Mouse (Mus musculus): ENCODE results near the gene Tbc1d2.
A peak's percentile ranks its signal among the peaks of the same experiment; 100 is the strongest.
"Not testable (repeated sequence)": the region's sequence is repeated elsewhere in the genome, so short reads cannot be mapped to it uniquely, and the experiment has no call there.

Tbc1d2 gene

DNA sequence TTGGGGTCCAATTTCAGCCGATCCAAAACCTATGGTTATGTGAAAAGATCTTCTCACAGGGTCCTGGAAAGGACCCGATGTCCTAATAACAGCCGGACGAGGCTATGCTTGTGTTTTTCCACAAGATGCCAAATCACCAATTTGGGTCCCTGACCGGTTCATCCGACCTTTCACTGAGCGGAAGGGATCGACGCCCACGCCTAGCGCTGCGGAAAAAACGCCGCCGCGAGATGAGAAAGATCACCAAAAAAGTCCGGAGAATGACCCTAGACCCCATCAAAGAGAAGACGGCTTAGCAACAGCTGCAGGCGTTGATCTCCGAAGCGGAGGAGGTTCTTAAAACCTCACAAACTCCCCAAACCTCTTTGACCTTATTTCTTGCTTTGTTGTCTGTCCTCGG is 68.4 kb downstream of the Tbc1d2 start:
- DNase-seq (ENCODE audit: low read depth, low spot score): peak; percentile 48

DNA sequence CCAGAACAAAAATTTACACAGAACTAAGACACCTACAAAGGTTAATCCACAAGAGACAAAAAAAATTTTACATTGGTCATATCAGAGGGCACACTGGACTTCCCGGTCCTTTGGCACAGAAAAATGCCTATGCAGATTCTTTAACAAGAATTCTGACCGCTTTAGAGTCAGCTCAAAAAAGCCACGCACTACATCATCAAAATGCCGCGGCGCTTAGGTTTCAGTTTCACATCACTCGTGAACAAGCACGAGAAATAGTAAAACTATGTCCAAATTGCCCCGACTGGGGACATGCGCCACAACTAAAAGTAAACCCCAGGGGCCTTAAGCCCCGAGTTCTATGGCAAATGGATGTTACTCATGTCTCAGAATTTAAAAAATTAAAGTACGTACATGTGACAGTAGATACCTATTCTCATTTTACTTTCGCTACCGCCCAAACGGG is 69.2 kb downstream of the Tbc1d2 start:
- peak; percentile 50 for DNase-seq (ENCODE audit: low read depth, low spot score)

DNA sequence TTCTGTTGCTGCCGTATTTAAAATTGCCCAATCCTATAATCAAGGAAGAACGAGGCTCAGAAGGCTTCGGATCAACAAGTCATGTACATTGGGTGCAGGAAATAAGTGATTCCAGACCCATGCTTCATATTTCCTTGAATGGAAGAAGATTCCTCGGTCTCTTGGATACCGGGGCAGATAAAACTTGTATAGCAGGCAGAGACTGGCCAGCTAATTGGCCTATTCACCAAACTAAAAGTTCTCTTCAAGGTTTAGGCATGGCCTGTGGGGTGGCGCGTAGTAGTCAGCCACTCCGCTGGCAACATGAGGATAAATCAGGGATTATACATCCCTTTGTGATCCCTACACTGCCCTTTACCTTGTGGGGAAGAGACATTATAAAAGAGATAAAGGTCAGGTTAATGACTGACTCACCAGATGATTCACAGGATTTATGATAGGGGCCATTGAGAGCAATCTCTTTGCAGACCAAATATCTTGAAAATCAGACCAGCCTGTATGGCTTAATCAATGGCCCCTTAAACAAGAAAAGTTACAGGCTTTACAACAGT is 71.1 kb downstream of the Tbc1d2 start:
- DNase-seq (ENCODE audit: low read depth, low spot score): not testable (repeated sequence)

DNA sequence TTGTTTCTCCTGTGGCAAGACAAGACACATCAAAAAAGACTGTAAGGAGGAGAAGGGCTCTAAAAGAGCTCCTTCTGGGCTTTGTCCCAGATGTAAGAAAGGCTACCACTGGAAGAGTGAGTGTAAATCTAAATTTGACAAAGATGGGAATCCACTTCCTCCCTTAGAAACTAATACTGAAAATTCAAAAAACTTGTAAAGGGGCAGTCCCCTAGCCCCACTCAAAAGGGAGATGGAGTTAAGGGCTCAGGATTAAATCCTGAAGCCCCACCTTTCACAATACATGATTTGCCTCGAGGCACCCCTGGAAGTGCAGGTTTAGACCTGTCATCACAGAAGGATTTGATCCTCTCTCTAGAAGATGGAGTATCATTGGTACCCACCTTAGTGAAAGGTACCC is 71.8 kb downstream of the Tbc1d2 start:
- no peak for DNase-seq (ENCODE audit: low read depth, low spot score)

DNA sequence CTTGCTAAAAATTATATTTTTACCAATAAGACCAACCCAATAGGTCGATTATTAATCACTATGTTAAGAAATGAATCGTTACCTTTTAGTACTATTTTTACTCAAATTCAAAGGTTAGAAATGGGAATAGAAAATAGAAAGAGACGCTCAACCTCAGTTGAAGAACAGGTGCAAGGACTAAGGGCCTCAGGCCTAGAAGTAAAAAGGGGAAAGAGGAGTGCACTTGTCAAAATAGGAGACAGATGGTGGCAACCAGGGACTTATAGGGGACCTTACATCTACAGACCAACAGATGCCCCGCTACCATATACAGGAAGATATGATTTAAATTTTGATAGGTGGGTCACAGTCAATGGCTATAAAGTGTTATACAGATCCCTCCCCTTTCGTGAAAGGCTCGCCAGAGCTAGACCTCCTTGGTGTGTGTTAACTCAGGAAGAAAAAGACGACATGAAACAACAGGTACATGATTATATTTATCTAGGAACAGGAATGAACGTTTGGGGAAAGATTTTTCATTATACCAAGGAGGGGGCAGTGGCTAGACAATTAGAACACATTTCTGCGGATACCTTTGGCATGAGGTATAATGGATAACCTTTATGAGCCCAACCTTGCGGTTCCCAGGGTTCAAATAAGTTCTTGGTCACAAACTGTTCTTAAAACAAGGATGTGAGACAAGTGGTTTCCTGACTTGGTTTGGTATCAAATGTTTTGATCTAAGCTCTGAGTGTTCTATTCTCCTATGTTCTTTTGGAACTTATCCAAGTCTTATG is 74.3 kb downstream of the Tbc1d2 start:
- not testable (repeated sequence) for DNase-seq (ENCODE audit: low read depth, low spot score)

DNA sequence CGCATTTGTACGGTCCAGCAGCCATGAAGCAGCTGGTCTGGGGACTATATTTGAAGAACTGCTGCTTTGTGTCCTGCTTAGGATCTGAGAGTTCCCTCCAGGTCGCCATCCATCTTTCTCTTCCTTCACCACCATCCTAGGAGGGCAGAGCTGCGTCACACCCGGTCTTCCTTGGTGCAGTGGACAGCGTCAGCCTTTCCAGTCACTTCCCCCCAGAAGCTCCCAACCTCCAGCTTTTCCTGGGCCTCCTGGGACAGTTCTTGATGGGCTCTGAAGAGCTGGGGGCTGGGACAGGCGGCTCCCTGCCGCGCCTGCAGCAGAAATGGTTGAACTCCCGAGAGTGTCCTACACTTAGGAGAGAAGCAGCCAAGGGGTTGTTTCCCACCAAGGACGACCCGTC is 75.2 kb downstream of the Tbc1d2 start:
- no peak for DNase-seq (ENCODE audit: low read depth, low spot score)

DNA sequence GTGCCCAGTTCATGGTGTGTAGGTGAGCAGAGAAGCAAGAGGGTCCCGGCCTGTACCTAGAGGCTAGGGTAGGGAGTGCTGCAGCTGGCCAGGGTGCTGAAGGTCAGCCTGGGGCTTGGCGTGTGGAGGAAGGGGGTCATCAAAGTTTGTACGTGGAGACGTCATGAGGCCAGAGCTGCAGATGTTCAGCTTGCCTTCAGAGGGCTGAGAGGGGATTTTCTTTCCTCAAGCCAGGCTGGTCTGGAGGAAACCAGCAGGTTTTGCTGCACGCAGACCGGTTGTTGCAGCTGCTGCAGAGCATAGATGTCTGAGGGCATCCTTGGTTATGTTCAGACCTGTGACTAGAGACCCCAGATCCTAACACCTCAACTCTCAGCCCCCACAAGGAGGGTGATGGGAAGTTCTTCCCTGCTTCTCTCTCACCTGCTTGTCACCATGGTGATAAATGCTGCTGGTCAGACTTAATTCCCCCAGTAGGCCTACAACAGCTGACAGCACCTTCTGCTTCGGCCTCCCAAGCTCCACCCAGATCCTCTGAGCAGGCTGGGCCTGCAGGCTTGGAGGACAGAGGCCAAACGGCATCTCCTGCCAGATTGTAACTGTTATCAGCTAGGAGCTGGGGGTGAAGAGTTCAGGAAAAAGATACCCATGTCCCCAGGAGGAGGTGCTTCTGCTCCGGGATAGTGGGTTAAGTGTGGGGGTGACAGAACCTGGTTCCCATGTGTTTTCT is 75.8 kb downstream of the Tbc1d2 start:
- DNase-seq (ENCODE audit: low read depth, low spot score): no peak

DNA sequence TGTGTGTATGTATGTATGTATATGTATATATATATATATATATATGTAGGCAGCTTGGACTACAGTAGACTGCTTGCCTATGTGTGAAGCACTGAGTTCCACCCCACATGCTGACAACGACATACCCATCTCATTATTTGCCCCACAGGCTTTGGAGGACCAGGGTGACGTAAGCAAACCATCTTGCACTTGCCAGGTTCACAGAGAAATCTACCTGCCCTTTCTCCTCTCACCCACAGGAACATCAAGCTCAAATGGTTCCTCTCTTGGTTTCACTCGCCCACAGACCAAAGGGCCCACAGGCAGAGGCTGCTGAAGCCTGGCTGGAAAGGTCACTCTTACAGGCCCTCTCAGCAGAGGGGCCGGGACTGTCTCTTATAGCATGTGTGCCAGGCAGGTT is 77.4 kb downstream of the Tbc1d2 start:
- peak; percentile 62 for DNase-seq (ENCODE audit: low read depth, low spot score)

DNA sequence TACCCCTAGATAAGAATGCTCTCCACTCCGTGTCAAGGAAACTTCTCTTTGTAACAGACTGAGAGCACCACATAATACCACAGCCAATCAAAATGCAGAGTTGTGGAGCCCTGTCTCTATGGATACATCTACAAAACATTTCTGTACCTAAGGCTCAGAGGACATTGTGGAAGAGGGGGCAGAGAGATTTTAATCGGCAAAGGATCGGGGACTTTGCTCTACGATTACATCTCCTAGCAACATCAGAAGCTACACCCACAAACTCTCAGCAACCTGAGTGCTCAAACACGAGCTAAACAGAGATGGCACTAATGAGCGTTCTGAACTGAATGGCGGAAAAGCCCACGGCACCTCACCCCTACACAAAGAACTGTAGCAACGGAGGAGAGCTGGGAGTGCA is 78.3 kb downstream of the Tbc1d2 start:
- DNase-seq (ENCODE audit: low read depth, low spot score): peak; percentile 74

DNA sequence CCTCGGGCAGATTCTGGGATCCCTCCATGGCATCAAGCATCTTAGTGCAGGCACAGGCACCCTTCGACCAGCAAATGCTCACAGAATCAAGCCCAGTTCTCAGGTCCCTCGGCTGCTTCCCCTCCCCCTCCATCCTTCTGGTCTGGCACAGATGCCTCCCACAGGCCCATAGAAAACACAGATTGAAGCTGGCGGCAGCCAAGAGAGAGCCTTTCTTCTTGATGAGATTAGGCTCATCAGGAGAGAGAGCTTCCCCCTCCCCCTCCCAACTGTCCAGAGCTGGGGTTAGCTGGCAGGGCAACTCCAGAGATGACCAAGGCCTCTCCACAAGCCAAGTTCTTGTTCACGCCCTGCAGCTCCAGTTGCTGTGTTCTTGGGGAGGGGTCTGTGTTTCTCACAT is 80.3 kb downstream of the Tbc1d2 start:
- DNase-seq (ENCODE audit: low read depth, low spot score): no peak

DNA sequence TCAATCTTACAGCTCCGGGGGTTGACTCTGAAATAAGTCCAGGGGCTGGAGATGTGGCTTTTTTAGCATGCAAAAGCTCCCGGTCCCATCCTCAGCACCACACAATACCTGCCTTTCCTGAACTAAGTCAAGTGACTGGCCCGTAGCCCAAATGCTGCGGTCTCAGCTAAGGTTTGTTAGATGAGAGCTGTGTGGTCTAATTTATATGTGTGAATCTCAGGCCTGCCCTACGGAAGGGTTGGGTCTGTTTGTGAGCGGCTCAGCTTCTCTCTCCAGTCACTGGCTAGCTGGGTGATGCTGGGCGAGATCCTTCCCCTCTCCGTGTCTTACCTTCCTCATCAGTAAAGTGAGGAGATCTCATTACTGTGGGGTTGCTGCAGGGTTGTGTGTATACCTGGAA is 81.8 kb downstream of the Tbc1d2 start:
- DNase-seq (ENCODE audit: low read depth, low spot score): peak; percentile 44

DNA sequence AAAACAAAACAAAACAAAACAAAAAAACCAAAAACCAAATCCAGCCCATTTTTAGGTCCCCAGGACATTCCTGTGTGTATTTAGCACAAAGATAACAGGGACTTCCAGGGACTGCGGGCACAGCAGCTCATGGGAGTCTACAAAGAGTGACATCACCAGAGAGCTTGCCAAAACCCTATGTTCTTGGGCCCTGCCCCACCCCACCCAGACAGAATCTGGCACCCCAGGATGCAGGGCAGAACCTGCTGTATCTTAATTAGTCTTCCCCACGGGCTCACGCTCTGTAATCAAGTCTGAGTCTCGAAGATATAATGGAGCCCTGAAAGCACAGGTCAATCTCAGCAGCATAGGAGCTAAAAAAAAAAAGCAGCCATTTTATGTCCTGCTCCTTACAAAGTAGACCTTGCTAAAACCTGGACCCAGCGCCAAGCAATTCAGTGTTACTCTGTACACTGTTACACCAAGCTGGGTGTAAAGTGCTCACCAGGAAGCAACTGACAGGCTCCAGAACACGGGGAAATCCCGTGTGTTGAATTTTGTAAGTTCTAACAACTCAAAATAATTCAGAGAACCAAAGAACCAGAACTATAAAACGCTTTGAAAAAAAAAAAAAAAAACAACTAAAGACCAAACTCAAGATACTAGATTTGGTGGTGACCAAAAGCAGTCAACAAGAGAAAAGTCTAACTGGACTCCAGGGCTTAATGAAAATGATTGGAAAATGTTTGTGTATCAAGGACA is 82.9 kb downstream of the Tbc1d2 start:
- DNase-seq (ENCODE audit: low read depth, low spot score): peak; percentile 72

DNA sequence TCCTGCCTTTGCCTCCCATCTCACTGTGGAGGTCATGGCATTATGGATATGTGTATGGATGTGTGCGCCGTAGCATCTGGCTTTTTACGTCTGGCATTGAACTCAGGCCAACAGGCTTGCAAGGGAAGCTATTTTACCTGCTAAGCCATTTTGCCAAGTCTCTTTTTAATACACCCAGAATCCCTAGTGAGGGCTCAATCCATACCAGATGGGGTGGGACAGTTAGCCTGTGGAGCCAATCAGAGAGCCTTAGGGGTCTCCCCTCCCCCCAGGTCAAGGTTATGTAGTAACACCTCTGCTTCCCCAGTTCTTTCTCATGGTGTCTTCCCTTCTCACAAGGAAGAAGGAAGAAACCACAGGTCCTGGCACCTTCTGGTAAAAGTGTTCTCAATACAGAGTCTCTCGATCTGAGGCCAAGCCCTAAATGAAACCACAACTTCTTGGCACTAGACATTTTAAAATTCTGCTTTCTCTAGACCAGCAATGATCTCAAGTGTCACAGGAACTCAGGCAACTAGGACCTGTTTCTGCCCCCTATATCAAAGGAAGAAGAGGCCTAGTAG is 84.5 kb downstream of the Tbc1d2 start:
- no peak for DNase-seq (ENCODE audit: low read depth, low spot score)

DNA sequence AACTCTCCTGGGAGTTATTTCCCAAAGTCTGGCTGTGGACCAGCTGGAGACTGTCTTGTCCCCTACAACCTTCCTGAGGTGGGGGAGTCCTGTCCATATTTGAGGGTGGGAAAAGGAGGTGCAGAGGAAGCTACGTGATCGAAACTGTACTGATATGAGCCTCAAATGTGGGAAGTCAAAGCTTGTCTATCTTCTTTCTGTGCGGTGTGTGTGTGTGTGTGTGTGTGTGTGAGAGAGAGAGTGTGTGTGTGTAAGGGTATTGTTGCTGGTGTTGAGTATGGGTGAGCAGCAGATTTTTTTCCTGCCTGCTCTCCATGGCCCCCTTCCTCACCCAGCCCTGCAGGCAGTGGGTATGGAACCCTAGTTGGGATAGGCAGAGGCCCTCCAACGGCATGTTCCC is 85.8 kb downstream of the Tbc1d2 start:
- no peak for DNase-seq (ENCODE audit: low read depth, low spot score)

DNA sequence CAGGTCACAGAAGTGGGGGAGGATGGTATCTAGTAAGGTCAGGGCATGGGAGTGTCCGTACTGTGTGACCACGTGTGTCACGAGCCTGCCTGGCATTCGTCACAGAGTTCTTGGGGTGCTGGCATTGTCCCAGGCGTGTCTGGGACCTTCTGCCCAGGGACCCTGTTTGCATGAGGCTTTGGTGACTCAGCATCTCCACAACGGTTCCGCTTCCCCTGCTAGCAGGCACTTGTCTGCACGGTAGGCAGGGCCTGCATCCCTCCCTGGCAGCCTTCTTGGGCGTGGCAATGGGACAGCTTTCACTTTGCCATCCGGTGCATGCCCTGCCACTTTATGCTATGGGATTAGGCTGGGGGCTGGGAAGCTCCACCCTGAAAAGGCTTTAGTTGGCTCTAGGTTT is 86.2 kb downstream of the Tbc1d2 start:
- peak; percentile 54 for DNase-seq (ENCODE audit: low read depth, low spot score)

DNA sequence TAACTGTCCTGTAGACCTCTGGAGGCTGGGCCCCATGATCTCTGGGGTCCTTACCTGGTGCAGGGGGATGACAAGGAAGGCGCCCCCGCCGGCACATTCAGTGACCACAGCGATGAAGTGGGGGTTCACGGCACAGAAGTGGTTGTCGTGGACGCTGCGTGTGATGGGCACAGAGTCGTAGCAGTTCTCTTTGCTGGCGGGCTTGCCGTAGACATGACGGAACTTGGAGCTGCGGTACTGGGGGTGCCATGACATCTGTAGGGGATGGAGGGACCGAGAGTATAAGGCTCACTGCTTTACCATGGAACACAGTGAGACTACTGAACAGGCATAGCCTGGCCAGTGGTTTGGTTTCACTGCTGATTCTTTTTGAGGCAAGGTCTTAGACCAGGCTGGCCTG is 87.2 kb downstream of the Tbc1d2 start:
- DNase-seq (ENCODE audit: low read depth, low spot score): no peak

DNA sequence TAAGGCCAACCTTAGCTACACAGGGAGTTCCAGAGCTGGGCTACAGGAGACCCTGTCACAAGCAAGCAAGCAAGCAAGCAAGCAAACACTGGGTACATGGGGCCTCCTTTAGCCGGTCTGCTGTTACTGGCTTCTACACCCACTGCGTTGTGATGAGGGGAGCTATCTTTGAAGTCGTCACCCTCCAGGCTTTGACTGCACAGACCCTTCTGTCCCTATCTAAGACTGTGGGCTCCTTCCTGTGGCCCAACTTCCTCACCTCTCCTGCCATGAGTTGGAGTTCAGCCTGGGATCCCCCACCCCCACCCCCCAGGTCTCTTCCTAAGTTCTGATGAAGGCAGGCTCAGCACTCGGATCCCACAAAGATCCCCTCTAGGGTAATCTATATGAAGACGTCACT is 88.0 kb downstream of the Tbc1d2 start:
- no peak for DNase-seq (ENCODE audit: low read depth, low spot score)

DNA sequence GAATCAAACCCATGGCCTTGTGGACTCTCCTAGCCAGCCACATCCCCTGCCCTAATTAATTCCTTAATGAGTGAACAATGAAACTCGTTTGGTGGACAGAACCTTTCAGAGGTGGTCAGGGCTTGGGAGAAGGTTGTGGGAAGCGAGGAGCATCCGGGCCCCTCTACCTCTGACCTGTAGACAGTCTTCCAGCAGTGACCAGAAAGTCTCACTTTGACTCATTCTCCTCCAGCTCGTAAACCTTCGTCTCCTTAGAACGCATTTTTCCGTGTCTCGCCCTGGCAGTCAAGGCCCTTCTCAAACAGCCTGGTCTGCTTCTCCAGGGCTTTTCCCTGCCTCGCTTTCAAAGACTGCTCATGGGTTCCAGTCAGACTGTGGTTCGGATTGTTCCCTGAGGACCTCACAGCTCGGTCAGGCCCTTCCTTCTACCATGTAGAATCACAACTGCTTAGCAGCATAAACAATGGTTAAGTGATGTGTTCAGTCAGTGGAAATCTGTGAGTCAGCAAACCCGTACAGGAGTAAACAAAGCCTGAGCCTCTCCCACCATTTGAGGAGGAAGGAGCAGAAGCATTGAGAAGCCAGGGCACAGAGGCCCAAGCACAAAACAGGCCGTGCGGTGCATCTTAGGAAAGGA is 89.8 kb downstream of the Tbc1d2 start:
- DNase-seq (ENCODE audit: low read depth, low spot score): peak; percentile 45

DNA sequence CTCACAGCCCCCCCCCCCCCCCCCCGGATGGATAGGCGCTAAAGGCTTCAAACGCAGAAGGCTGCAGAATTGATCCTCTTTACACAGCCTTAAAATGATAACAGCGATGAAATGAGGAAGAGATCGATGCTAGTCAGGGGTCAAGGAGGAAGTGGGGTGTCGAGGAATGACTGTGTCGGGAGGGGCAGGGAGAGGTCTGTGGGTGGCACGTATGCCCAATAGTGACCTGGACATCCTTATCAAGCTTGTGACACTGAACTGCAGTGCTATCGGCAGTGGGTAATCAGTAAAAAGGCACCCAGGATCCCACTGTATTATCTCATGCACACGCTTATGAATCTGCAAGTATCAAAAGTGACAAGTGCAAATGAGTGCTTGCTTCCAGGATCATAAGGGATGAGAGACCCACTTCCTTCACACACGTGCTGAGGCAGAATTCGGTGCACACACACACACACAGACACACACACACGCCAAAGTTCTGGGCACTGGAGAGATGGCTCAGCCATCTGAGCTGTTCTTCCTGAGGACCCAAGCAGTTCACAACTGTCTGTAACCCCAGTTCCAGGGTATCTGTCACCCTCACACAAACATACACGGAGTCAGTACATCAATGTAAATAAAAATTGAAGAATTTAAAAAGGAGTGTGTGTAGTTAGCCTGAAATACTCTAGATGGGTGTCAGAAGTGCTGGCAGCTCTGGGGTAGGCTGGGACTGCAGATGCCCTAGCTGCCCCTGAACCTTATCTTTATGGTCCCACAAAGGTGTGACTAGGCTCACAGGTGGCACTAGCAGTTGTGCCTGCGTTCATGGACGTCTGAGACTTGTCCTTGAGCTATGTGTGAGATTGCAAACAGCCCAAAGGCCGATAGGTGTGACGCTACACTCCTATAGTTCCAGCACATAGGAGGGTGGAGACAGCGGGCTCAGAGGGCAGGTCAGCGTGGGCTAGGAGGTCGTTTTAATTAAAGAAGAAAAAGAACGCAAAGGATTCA is 91.0 kb downstream of the Tbc1d2 start:
- no peak for DNase-seq (ENCODE audit: low read depth, low spot score)

DNA sequence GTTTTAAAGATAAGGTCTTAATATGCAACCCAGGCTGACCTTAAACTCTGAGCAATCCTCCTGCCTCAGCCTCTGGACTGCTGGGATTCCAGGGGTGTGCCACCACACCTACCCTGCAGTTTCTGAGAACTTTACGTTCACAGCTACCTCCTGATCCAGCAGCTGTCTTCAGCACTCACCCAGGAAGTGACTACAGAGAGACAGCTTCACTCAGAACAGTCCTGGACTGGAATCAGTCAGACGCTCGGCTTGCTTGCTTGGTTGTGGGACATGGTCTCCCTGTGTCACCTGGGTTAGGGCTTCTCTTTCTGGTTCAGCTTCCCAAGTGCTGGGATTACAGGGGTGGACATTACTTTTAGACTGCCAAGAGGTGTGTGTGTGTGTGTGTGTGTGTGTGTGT is 93.1 kb downstream of the Tbc1d2 start:
- DNase-seq (ENCODE audit: low read depth, low spot score): peak; percentile 68

All from CD4-positive, CD25-positive, alpha-beta regulatory T cell, adult 2 months (primary cell).